Mouse (Mus musculus): Measurements from ENCODE around the gene Cdkn2a. TPM values are rescaled to one million over a fixed set of nuclear protein-coding genes. Genes with fewer than 3 reads are reported as not detected.

Cdkn2a gene
- total RNA-seq, 2 experiments from 2014 or later = not detected

- intact Hi-C loops (cut with DNase I) = loop anchor here (5.0 kb wide), 1 partner anchor 243 kb away; no protein-coding TSS in a partner anchor
- no peak for DNase-seq
These were observed 14.8 kb downstream of the Cdkn2a start for GRCm38 (mm10) chr4:89279641-89280040.

DNA sequence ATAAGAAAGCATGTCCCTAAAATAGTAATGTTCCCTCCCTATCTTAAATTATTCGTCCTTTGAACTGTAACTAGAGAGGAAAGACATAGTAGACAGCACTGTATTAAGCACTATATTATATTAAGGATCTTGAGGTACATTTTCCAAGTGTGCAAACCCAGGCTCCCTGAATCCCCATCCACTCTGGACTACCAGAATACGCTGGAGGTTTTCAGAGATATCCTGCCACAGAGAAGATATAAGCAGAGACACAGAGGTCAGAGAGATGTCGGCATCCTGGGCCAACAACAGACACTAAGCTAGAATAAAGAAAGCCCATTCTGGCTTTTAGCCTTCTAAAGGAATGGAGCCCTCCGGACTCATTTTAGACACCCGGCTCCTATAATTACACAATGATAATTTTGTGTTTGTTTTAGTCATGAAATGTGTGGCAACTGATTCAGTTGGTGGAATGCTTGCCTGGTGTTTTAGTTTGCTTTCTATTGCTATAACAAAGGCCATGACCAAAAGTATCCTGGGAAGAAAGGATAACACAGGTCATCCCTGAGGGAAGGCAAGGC, 17.0 kb downstream of the Cdkn2a start:
- DNase-seq = no peak
- intact Hi-C loops (cut with DNase I) = no loop called here

- DNase-seq = no peak
- intact Hi-C loops (cut with DNase I) = no loop called here
These were observed 17.7 kb downstream of the Cdkn2a start for GRCm38 (mm10) chr4:89276669-89277219.

GRCm38 (mm10) chr4:89275811-89276584, 18.5 kb downstream of the Cdkn2a start:
- DNase-seq = no peak
- intact Hi-C loops (cut with DNase I) = no loop called here

GRCm38 (mm10) chr4:89274829-89275548, 19.5 kb downstream of the Cdkn2a start:
- intact Hi-C loops (cut with DNase I) = no loop called here
- no peak for DNase-seq

GRCm38 (mm10) chr4:89274006-89274405, 20.4 kb downstream of the Cdkn2a start:
- DNase-seq = no peak
- intact Hi-C loops (cut with DNase I) = no loop called here

GRCm38 (mm10) chr4:89273585-89273984, 20.9 kb downstream of the Cdkn2a start:
- intact Hi-C loops (cut with DNase I) = no loop called here
- no peak for DNase-seq

DNA sequence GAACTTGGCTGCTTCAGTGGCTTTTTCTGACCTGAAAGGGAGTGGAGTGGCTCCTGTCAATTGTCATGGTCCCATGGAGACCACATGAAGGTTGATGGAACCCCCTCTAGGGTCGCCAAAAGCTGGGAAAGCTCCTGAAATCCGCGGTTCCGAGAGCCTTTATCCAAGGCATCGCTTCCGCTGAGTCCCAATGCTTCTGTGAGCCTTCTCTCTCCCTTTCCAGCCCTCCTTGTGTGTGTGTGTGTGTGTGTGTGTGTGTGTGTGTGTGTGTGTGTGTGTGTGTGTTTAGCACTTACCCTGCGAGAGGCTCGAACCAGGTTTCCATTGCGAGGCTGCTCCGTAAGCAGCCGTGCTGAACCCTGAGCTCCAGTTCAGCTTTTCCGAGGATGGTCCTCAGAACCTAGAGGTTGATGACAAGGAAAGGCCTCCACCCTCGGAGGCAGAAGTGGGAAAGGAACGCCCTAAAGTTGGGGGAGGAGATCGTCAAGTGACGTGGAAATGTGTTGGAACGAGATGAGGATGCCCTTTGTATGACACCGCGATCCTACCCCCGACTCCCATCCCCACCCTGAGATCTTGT, 21.4 kb downstream of the Cdkn2a start:
- DNase-seq = peak in 1 of 2 experiments; percentile 13
- intact Hi-C loops (cut with DNase I) = no loop called here

DNA sequence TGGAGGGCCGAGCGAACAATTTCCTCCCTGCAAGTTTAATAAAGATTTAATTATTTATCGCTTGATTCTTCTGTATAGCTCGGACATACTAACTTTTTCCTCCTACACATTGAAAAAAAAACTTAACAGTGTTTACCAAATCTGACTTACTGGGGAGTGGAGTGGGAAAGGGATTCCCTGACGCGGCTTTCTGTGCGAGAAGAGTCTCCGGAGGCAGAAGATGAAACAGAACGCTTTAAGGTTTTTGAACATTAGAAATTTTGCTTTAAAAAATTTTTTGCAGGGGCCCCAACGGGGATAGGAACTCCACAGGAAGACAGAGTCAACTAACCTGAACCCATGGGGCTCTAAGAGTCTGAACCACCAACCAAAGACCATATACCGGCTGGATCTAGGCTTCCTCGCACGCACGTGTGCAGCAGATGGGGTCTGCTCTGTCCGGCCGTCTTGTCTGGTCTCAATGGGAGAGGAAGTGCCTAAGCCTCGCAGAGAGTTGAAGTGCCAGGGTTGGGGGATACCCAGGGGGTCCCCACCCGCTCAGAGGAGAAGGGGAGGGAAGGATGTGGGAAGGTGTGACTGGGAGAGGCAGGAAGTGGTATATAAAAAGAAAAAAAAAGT, 22.2 kb downstream of the Cdkn2a start:
- intact Hi-C loops (cut with DNase I) = no loop called here

DNA sequence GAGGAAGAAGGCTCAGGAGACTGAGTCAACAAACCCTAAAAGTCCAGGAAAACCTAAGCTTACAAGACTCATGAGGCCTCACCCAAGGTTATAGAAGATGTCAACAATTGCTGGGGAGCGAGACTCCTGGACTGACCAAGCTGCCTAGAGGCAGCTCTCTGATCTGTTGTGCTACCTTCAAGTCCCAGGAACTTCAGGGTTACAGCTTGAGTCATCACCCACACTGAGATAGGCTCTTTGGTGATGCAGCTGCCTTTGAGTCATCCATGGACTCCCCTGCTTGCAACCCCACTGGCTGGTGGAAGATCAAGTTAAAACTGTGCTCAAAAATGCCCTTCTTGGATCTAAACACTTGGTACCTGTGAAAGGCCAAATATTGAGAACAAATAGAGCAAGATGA, 36.7 kb downstream of the Cdkn2a start:
- intact Hi-C loops (cut with DNase I) = no loop called here
- DNase-seq = no peak

More for the DNA sequence above, 22.2 kb downstream of the Cdkn2a start:
- no peak for DNase-seq

DNA sequence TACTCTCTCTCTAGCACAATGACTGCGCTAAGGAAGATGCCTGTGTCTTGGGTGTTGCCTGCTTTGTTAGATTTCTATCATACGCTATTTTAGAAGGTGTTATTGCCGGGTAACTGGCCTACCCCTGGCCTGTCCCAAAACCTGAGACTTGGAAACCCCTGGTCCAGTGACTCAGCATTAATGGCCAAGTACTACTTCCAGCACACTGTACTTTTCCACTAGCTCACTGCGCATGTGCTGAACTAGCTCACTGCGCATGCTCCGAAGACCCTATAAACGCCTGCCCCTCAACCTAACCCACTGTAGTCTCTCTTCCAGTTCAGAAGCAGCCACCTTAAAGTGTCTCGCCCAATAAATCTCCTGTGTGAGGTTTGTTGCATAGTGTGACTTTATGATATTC, 60.0 kb downstream of the Cdkn2a start:
- no peak for DNase-seq
- intact Hi-C loops (cut with DNase I) = no loop called here

Other genes with a start within 250 kb of the Cdkn2a start
- 10 to 100 TPM; 20.5 to 21.0 TPM for gene Mtap, start 157.5 kb downstream of the Cdkn2a start, total RNA-seq (2021)
- under 1 TPM; 0.50 to 0.76 TPM for gene Cdkn2b, start 16.4 kb upstream of the Cdkn2a start, total RNA-seq (2021)